Mouse (Mus musculus) hindbrain, embryonic 16.5 days (tissue): ENCODE measurements around the gene Tmc5. TPM values are rescaled to one million over a fixed set of nuclear protein-coding genes. Genes with fewer than 3 reads are reported as not detected.

Source experiments
- ATAC-seq: fragments of 200-750 bp; cut with Nextera tagmentation; 2 replicates; pipeline ENCODE4 v1.8.0; 2017; ENCODE audit warnings: moderate TSS enrichment, moderate library complexity
- H3K27ac ChIP-seq: fragments of 300-500 bp; sonication (generic); 2 replicates; pipeline ENCODE4 v1.5.1; 2014; ENCODE audit warnings: low read depth, mild to moderate bottlenecking, control low read depth, low read length, moderate library complexity
- H3K27me3 ChIP-seq: fragments of 300-500 bp; sonication (generic); replicated peaks from 2 replicates; pipeline ENCODE4 v1.6.1; 2014; ENCODE audit warnings: low read length; ENCODE audit not compliant: control insufficient read depth, insufficient read depth
- H3K36me3 ChIP-seq: fragments of 300-500 bp; sonication (generic); 2 replicates; pipeline ENCODE4 v1.6.1; 2014; ENCODE audit warnings: mild to moderate bottlenecking, low read length, moderate library complexity, mixed read lengths; ENCODE audit not compliant: control insufficient read depth, insufficient read depth
- H3K4me1 ChIP-seq: fragments of 300-500 bp; sonication (generic); 2 replicates; pipeline ENCODE4 v1.6.1; 2014; ENCODE audit warnings: low read depth, low read length; ENCODE audit not compliant: control insufficient read depth, insufficient read depth
- H3K4me2 ChIP-seq: fragments of 300-500 bp; sonication (generic); 2 replicates; pipeline ENCODE4 v1.6.1; 2014; ENCODE audit warnings: mild to moderate bottlenecking, low read length, control low read depth, moderate library complexity
- H3K4me3 ChIP-seq: fragments of 300-500 bp; sonication (generic); 2 replicates; pipeline ENCODE4 v1.5.1; 2014; ENCODE audit warnings: mild to moderate bottlenecking, low read length, control low read depth, moderate library complexity
- H3K9ac ChIP-seq: fragments of 300-500 bp; sonication (generic); 2 replicates; pipeline ENCODE4 v1.6.1; 2014; ENCODE audit warnings: low read depth, mild to moderate bottlenecking, control low read depth, low read length, moderate library complexity
- H3K9me3 ChIP-seq: fragments of 300-500 bp; sonication (generic); 2 replicates; pipeline ENCODE4 v1.6.1; 2014; ENCODE audit warnings: mild to moderate bottlenecking, low read length, moderate library complexity; ENCODE audit not compliant: control insufficient read depth
- WGBS: fragments of 180-500 bp; shearing (Covaris S2); extraction: QIAGEN DNeasy Blood & Tissue Kit; methylation state at CpG from one replicate; pipeline ENCODE4 v1.1.7; 2014; 5-methylcytosine and 5-hydroxymethylcytosine counted together
- polyA plus RNA-seq: library from polyadenylated mRNA; unstranded; fragments of >200 nt; fragmentation: Nextera tagmentation; extraction: Ambion mirVana; gene quantifications from 2 replicates; pipeline ENCODE4 v1.2.1, GENCODE M21; 2015

The Tmc5 gene
- polyA plus RNA-seq, 1 experiment from 2014 or later: 0.21 TPM

DNA sequence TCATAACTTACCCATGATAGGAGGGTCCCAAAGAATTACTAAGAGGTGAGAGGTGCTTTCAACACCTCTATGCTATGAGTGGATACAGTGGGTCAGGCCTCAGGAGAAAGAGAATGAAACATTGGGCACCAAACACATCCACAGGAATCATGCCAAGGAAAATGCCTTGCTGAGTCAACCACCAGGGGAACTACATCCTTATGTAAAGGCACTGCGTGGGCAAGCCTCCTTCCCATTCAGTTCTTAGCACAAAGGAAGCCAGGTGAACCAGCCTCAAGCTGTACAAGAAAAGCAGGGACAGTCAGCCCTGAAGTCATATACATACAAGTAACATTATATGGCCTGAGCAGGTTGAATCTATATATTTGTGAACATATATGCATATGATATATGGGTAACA, 53.8 kb downstream of the Tmc5 start:
- H3K4me3 ChIP-seq: no peak overlapping the region
- no peaks in the 10 kb centered on the region for H3K27me3 ChIP-seq
- no peak for ATAC-seq
- no peak overlapping the region for H3K4me2 ChIP-seq
- H3K4me1 ChIP-seq: no peaks in the 10 kb centered on the region
- no peak overlapping the region for H3K27ac ChIP-seq
- H3K9ac ChIP-seq: no peak overlapping the region
- 75% methylated on average over 1 of the region's 1 CpGs for WGBS
- no peaks in the 10 kb centered on the region for H3K36me3 ChIP-seq
- H3K9me3 ChIP-seq: no peaks in the 10 kb centered on the region

DNA sequence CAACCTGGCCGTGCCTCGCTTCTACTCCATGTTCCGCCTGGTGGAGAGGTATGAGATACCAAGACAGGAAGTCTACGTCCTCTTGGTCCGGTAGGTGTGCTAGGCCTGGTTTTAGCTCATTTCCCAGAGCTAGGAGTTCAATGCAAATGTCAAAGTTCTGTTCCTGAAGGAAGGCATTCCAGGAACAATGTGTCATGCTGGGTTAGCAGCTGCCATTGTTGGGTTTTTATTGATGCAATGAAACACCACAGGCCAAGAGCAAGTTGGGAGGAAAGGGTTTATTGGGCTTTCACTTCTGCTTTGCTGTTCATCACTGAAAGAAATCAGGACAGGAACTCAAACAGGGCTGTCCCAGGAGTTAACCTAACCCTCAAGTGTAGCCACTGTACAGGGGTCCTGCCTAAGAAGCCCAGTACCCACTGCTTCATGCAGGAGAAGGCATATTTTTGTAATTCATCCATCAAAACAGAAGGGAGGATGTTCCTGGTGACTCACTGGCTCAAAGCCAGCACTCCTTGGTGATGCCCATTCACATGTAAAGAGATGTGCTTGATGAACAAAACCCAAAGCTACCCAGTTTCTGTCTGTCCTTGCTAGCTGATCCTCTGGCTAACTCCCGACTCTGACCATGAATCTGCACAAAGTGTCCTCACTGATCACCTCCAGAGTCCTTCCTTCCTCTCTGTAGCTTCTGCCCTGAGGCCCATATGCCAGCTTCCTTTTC, 55.6 kb downstream of the Tmc5 start:
- no peak overlapping the region for H3K4me2 ChIP-seq
- ATAC-seq: no peak
- 83% methylated on average over 6 of the region's 6 CpGs for WGBS

DNA sequence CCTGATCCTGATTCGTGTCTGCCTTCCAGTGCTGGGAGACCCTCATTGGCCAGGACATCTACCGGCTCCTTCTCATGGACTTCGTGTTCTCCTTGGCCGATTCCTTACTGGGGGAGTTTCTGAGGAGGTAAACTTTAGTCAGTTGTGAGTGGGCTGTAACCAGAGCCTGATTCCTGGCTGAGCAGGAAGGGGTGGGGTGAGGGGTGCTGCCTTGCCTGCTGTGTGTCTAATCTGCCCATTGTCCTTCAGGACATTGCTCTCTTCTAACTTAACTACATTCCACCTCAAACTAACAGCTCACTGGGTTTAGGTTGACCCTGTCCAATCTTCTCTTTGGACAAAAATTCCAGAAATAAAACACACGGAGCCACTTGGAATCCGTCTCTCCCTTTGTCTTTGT, 59.6 kb downstream of the Tmc5 start:
- WGBS: 35% methylated on average over 6 of the region's 6 CpGs

More for the DNA sequence above, 55.6 kb downstream of the Tmc5 start:
- no peaks in the 10 kb centered on the region for H3K9me3 ChIP-seq
- no peaks in the 10 kb centered on the region for H3K36me3 ChIP-seq
- H3K9ac ChIP-seq: no peak overlapping the region
- H3K4me3 ChIP-seq: no peak overlapping the region
- no peaks in the 10 kb centered on the region for H3K27me3 ChIP-seq
- H3K4me1 ChIP-seq: no peaks in the 10 kb centered on the region
- H3K27ac ChIP-seq: no peak overlapping the region

DNA sequence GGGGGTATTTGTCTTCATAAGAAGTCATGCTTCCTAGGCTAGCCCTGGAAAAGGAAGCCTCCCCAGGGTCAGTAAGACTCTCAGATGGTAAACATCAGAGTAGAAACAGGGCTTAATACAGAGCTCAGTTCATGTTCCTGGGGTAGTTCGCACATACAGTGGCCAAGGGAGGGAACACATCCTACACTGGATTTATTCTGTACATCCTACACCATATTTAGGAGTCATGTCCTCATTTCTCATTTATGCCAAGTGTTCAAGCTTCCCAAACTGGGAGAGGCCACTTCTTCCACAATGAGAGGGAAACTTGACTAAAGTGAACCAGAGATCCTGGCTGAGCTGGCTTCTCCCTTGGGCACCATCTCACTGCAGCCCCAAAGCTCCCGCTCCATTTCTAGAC, 70.7 kb downstream of the Tmc5 start:
- Histone ChIP-seq H3K36me3 (no peaks in the 10 kb centered on the region), H3K9me3 (0 out of 2 replicates have a peak, but pooled peaks cover 5% of the 10 kb centered on the region), H3K4me2 (no peak overlapping the region), H3K4me1 (no peaks in the 10 kb centered on the region), H3K4me3 (no peak overlapping the region), H3K27me3 (no peaks in the 10 kb centered on the region), H3K27ac (no peak overlapping the region), H3K9ac (no peak overlapping the region)
- no peak for ATAC-seq
- 100% methylated on average over 2 of the region's 2 CpGs for WGBS

More for the DNA sequence above, 59.6 kb downstream of the Tmc5 start:
- Histone ChIP-seq H3K9me3 (no peaks in the 10 kb centered on the region), H3K27me3 (no peaks in the 10 kb centered on the region), H3K4me1 (no peaks in the 10 kb centered on the region), H3K36me3 (no peaks in the 10 kb centered on the region), H3K27ac (no peak overlapping the region), H3K9ac (no peak overlapping the region), H3K4me3 (no peak overlapping the region), H3K4me2 (no peak overlapping the region)
- ATAC-seq: no peak

DNA sequence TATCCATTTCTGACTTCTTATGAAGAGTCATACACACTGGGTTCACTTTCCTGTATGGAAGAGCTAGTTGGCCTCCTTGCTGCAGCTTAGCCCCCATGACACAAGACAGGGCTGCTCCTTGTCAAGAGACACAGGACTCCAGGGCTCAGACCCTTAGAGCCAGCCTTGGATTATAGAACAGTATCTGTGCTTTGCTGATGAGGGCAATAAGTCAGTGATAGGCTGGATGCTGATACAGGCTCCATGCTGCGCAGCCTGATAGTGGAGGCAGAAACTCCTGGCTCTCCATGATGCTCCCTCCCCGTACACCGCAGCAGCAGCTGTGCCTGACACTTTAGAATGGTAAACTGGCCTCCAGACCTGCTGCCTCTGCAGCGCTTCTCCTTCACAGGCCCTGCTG, 73.0 kb downstream of the Tmc5 start:
- no peaks in the 10 kb centered on the region for H3K9me3 ChIP-seq
- no peak overlapping the region for H3K9ac ChIP-seq
- no peak for ATAC-seq
- no peaks in the 10 kb centered on the region for H3K36me3 ChIP-seq
- H3K4me1 ChIP-seq: no peaks in the 10 kb centered on the region
- no peak overlapping the region for H3K4me3 ChIP-seq
- 74% methylated on average over 4 of the region's 4 CpGs for WGBS
- H3K4me2 ChIP-seq: no peak overlapping the region
- H3K27ac ChIP-seq: no peak overlapping the region
- H3K27me3 ChIP-seq: no peaks in the 10 kb centered on the region

DNA sequence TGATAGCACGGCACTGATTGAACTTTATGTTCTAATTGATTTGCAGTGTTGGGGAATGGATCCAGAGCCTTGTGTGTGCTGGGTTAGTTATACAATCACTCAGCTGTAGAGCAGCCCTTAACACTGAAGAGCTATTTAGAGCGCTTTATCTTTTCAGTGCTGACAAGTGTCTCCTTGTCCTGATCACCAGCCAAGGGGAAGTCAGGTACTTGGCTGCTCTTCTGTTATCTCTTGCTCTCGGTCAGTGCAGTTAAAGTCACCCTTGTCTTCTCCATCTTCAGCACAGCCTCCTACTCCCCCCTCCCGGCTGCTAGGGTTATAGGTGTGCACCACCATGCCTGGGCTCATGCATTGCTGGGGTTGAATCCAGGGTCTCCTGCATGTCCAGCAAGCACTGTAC, 79.7 kb downstream of the Tmc5 start:
- ATAC-seq: no peak
- H3K27me3 ChIP-seq: no peaks in the 10 kb centered on the region
- H3K9me3 ChIP-seq: no peaks in the 10 kb centered on the region
- H3K9ac ChIP-seq: no peak overlapping the region
- H3K27ac ChIP-seq: no peak overlapping the region
- WGBS: 89% methylated on average over 4 of the region's 4 CpGs
- H3K4me3 ChIP-seq: no peak overlapping the region
- no peak overlapping the region for H3K4me2 ChIP-seq
- H3K36me3 ChIP-seq: no peaks in the 10 kb centered on the region
- H3K4me1 ChIP-seq: no peaks in the 10 kb centered on the region

DNA sequence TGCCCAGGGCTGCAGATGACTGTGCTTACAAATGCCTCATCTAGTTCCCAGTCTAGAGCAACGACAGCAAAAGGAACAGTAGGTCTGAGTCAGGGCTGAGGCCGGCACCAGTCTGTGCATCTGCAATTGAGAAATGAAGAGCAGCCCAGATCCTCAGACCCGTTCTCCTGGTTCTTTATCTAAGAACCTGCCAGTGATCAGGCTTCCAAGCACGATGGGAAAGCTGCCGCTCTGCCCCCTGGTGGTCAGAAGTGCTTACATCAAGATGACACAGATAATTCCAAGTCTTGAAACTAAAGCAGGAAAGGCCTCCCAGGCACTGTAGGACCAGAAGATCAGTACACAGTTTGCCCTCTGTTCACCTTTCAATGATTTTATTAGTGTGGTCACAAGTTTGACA, 91.1 kb downstream of the Tmc5 start:
- peak; percentile 81 for ATAC-seq

DNA sequence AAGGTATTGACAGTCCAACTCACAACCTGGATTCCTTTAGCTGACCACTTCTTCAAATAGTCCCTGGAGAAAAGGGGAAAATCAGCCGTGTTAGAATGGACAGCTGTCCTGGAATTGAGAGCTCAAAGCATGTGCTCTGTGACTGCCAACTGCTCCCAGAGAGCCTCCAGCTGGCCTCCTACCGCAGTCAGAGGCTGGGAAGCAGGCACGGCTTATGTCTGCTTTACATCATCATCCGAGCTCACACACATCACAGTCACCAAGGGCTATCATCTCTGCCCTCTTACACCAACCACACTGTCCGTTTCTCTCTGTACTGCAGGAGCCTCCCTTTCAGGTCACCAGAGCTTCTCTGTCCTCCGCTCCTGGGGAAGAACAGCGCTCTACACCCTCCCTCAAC, 92.0 kb downstream of the Tmc5 start:
- no peaks in the 10 kb centered on the region for H3K27me3 ChIP-seq
- H3K9me3 ChIP-seq: no peaks in the 10 kb centered on the region
- H3K9ac ChIP-seq: no peak overlapping the region
- no peak overlapping the region for H3K27ac ChIP-seq
- H3K4me1 ChIP-seq: no peaks in the 10 kb centered on the region
- no peak overlapping the region for H3K4me2 ChIP-seq
- H3K4me3 ChIP-seq: no peak overlapping the region
- whole genome bisulfite sequencing: 79% methylated on average over 7 of the region's 7 CpGs
- ATAC-seq: no peak
- H3K36me3 ChIP-seq: peaks cover 33% of the 10 kb centered on the region

More for the DNA sequence above, 91.1 kb downstream of the Tmc5 start:
- H3K4me1 ChIP-seq: no peaks in the 10 kb centered on the region
- WGBS: 24% methylated on average over 5 of the region's 5 CpGs
- H3K27me3 ChIP-seq: no peaks in the 10 kb centered on the region
- peaks cover 29% of the 10 kb centered on the region for H3K36me3 ChIP-seq
- no peak overlapping the region for H3K9ac ChIP-seq
- no peak overlapping the region for H3K4me3 ChIP-seq
- no peak overlapping the region; the same call in 1 of the 2 replicates for H3K27ac ChIP-seq
- no peaks in the 10 kb centered on the region for H3K9me3 ChIP-seq
- no peak overlapping the region for H3K4me2 ChIP-seq

DNA sequence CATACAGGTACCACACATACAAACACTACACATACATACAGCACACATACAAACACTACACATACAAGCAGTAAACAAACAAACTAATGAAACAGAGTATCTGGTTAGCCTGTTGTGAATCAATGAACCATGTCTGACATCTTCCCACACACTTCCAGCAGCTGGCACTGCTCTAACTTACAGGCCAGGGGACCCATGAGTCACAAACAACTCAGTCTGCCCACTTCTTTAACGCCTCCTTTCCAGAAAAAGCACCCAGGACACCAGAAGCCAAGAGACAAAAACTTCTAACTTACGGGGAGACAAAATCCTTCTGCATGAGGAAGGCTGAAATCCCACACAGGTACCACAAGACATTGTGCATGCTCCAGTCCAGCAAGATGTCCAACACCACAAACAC, 94.2 kb downstream of the Tmc5 start:
- H3K27ac ChIP-seq: no peak overlapping the region
- H3K4me1 ChIP-seq: no peaks in the 10 kb centered on the region
- H3K9me3 ChIP-seq: no peaks in the 10 kb centered on the region
- no peaks in the 10 kb centered on the region for H3K27me3 ChIP-seq
- H3K36me3 ChIP-seq: peaks cover 49% of the 10 kb centered on the region
- ATAC-seq: no peak
- WGBS: 91% methylated on average over 2 of the region's 2 CpGs
- H3K4me2 ChIP-seq: no peak overlapping the region
- H3K9ac ChIP-seq: no peak overlapping the region
- H3K4me3 ChIP-seq: no peak overlapping the region
